Mouse (Mus musculus): ENCODE data around the gene Xkr8.
"Not testable (repeated sequence)": the region's sequence is repeated elsewhere in the genome, so short reads cannot be mapped to it uniquely, and the experiment has no call there.

DNA sequence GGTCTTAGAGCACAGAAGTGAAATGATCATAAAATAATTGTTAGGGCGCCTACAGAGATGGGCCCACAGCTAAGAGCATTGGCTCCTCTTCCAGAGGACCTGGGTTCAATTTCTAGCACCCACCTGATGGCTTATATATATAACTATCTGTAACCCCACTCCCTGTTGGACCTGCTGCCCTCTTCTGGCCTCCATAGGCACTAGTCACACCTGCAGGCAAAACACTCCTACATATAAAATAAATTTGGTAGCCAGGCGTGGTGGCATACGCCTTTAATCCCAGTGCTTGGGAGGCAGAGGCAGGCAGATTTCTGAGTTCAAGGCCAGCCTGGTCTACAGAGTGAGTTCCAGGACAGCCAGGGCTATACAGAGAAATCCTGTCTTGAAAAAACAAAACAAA is 30.8 kb upstream of the Xkr8 start:
- not testable (repeated sequence) for TF ChIP-seq POLR2A, CTCF (IDR thresholded peaks at IDR 0.05; ENCODE audit: insufficient read depth, low read depth, low read length)
